Mouse (Mus musculus) stomach, postnatal 0 days (tissue): Measurements from ENCODE around the gene Snx29. TPM values are rescaled to one million over a fixed set of nuclear protein-coding genes. Genes with fewer than 3 reads are reported as not detected.
"Not testable (repeated sequence)": the region's sequence is repeated elsewhere in the genome, so short reads cannot be mapped to it uniquely, and the experiment has no call there.

ENCODE experiments used
- ATAC-seq: fragments of 200-750 bp; cut with Nextera tagmentation; 2 replicates; pipeline ENCODE4 v1.8.0; 2017; ENCODE audit not compliant: low FRiP score, low TSS enrichment
- DNase-seq: peaks from one replicate; pipeline ENCODE4 v3.0.0-alpha.2; 2016; ENCODE audit warnings: low spot score
- H3K27ac ChIP-seq: fragments of 300-500 bp; sonication (generic); replicated peaks from 2 replicates; pipeline ENCODE4 v1.5.1; 2014; ENCODE audit warnings: mild to moderate bottlenecking, control low read depth
- H3K27me3 ChIP-seq: fragments of 300-500 bp; sonication (generic); 2 replicates; pipeline ENCODE4 v1.6.1; 2014; ENCODE audit warnings: low read length; ENCODE audit not compliant: control insufficient read depth, insufficient read depth
- H3K36me3 ChIP-seq: fragments of 300-500 bp; sonication (generic); 2 replicates; pipeline ENCODE4 v1.6.1; 2014; ENCODE audit warnings: low read length, mixed read lengths; ENCODE audit not compliant: control insufficient read depth, insufficient read depth
- H3K4me1 ChIP-seq: fragments of 300-500 bp; sonication (generic); replicated peaks from 2 replicates; pipeline ENCODE4 v1.6.1; 2014; ENCODE audit warnings: antibody characterized with exemption; ENCODE audit not compliant: control insufficient read depth, insufficient read depth
- H3K4me2 ChIP-seq: fragments of 300-500 bp; sonication (generic); replicated peaks from 2 replicates; pipeline ENCODE4 v1.6.1; 2014; ENCODE audit warnings: low read depth, mild to moderate bottlenecking, control low read depth, moderate library complexity
- H3K4me3 ChIP-seq: fragments of 300-500 bp; sonication (generic); 2 replicates; pipeline ENCODE4 v1.5.1; 2014; ENCODE audit warnings: low read depth, low read length, control low read depth
- H3K9ac ChIP-seq: fragments of 300-500 bp; sonication (generic); 2 replicates; pipeline ENCODE4 v1.6.1; 2014; ENCODE audit warnings: mild to moderate bottlenecking, low read length, control low read depth, mixed read lengths
- H3K9me3 ChIP-seq: fragments of 300-500 bp; sonication (generic); 2 replicates; pipeline ENCODE4 v1.6.1; 2016; ENCODE audit warnings: low read length; ENCODE audit not compliant: control insufficient read depth
- CTCF ChIP-seq: IDR thresholded peaks from 2 replicates; pipeline ENCODE4 v1.5.1; 2016; ENCODE audit warnings: antibody characterized with exemption, low read depth, mild to moderate bottlenecking, moderate library complexity
- EP300 ChIP-seq: optimal IDR thresholded peaks from 2 replicates; pipeline ENCODE3; 2016; ENCODE audit warnings: antibody characterized with exemption
- WGBS: fragments of 180-500 bp; shearing (Covaris S2); extraction: QIAGEN DNeasy Blood & Tissue Kit; methylation state at CpG from one replicate; pipeline ENCODE4 v1.1.7; 2014; 5-methylcytosine and 5-hydroxymethylcytosine counted together
- polyA plus RNA-seq: library from polyadenylated mRNA; unstranded; fragments of >200 nt; fragmentation: Nextera tagmentation; extraction: Ambion mirVana; gene quantifications from 2 replicates; pipeline ENCODE4 v1.2.1, GENCODE M21; 2015

Gene Snx29
- polyA plus RNA-seq, 1 experiment from 2014 or later = 4.8 TPM

DNA sequence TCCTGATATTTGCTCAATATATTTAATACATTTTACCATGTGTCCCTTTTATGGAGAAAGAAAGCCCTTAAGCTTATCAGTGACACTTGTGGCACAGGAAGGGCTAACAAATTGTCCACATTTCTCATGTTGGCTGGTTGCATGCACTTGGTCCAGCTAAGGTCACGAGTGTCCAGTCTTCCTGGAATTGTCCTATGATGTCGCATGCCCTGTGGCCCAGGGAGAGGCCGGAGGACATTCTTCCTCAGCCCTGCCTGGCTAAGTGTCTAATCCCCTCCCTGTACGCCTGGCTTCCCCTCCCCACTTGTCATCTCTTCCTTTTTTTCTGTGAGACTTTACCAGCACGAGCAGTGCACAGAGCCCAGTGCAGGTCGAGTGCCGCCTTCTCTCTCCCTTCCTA, 29.2 kb downstream of the Snx29 start:
- H3K36me3 ChIP-seq = peaks cover 2% of the 10 kb centered on the region; the same call in 1 of the 2 replicates
- no peak overlapping the region for H3K4me2 ChIP-seq
- WGBS = 72% methylated on average over 7 of the region's 7 CpGs
- ATAC-seq (no peak), DNase-seq (no peak)
- no peak overlapping the region for H3K9ac ChIP-seq
- H3K27ac ChIP-seq = no peak overlapping the region
- H3K4me3 ChIP-seq = no peak overlapping the region
- H3K27me3 ChIP-seq = no peaks in the 10 kb centered on the region
- TF ChIP-seq EP300 (no peak), CTCF (no peak)
- H3K9me3 ChIP-seq = no peaks in the 10 kb centered on the region
- H3K4me1 ChIP-seq = no peaks in the 10 kb centered on the region

DNA sequence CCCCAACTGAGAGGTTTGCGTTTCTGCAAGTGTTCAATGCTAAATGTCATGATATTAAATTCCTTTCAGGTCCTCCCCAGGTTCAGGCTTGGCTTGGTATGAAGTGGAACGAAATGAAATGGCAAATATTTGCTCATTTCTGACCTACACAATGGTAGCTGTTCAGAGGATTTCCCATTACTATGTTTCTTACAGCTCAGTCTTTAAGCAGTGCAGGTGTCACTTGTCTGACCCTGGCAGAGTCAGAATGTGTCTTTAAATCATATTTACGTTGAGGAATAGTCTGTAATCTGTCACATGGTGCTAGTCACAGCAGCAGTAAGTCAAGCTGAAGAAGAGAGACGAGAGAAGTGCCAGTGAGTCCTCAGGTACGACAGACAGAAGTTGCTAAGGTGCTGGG, 36.5 kb downstream of the Snx29 start:
- DNase-seq = no peak
- 46% methylated on average over 5 of the region's 5 CpGs for WGBS

DNA sequence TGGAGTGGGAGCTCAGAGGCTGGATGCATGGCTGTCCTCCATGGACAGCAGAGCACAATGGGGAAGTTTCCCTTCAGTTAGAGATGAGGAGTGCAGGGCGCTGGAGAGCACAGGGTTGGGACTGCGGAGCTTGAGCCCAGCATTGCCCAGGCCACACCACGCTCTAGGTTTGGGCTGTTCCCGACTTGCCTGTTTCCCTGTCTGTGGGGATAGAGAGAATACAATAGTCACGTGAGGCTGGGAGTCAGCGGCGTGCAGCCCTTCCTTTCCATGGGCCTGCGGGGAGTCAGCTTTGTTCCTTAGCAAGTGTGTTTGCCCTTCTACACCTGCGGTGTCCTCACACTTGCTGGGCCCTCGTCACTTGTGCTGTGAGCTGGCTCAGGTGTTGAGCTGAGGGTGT, 37.2 kb downstream of the Snx29 start:
- TF ChIP-seq CTCF (no peak), EP300 (no peak)
- Histone ChIP-seq H3K36me3 (peaks cover under 1% of the 10 kb centered on the region; the same call in 1 of the 2 replicates), H3K9ac (no peak overlapping the region), H3K4me2 (no peak overlapping the region), H3K27me3 (no peaks in the 10 kb centered on the region), H3K4me3 (no peak overlapping the region), H3K4me1 (no peaks in the 10 kb centered on the region), H3K9me3 (no peaks in the 10 kb centered on the region), H3K27ac (peak overlapping the region; percentile 40; the same call in 1 of the 2 replicates)
- ATAC-seq (peak; percentile 77), DNase-seq (peak; percentile 53)
- 37% methylated on average over 10 of the region's 10 CpGs for WGBS

More for the DNA sequence above, 36.5 kb downstream of the Snx29 start:
- ATAC-seq = no peak
- TF ChIP-seq CTCF (no peak), EP300 (no peak)
- Histone ChIP-seq H3K4me2 (no peak overlapping the region), H3K27ac (peak overlapping the region; percentile 40; the same call in 1 of the 2 replicates), H3K36me3 (peaks cover 2% of the 10 kb centered on the region; the same call in 1 of the 2 replicates), H3K4me1 (no peaks in the 10 kb centered on the region), H3K4me3 (no peak overlapping the region), H3K27me3 (no peaks in the 10 kb centered on the region), H3K9ac (no peak overlapping the region), H3K9me3 (no peaks in the 10 kb centered on the region)

DNA sequence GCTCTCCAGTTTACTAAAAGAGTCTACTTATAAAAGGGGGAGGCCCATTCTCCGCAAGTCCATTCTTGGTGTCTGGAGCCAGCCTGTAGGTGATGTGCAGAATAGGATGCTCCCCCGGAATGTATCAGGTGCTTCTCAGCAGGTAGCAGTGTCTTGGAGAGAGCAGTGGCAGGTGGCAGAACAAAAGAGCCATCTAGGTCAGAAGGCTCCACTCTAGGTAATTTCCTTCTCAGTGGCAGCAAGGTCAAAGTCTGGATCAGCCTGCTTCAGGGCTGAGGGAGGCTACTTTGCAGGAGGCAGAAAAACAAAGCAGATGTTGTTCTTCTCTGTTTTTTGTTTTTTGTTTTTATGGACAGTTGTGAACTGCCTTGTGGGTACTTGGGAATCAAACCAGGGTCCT, 37.9 kb downstream of the Snx29 start:
- not testable (repeated sequence) for H3K27me3 ChIP-seq, ATAC-seq, H3K27ac ChIP-seq, DNase-seq, H3K4me2 ChIP-seq, H3K9me3 ChIP-seq, H3K4me1 ChIP-seq, H3K9ac ChIP-seq, H3K4me3 ChIP-seq, H3K36me3 ChIP-seq
- 82% methylated on average over 2 of the region's 2 CpGs for WGBS

DNA sequence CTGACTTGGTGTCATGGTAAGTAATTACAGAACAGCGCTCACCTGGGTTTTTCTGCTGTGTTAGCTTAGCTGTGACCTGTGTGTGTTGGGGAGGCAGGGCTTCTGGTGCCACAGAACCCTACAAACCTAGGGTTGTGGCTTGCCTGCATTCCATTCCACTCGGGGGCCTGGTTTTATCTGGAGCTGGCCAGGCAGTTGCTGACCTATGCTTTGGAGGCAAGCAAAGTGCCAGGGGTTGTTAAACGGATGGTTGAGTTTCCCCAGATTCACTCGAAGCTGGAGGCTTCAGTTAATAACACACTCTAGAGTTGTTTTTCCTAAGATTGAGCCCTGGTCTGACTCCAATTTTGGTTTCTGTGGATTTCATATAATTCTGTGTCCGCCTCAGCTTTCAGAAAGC, 42.9 kb downstream of the Snx29 start:
- peak; percentile 20 for DNase-seq
- no peak for TF ChIP-seq EP300
- TF ChIP-seq CTCF = no peak
- 52% methylated on average over 5 of the region's 5 CpGs for WGBS
- 0 out of 2 replicates have a peak, but pooled peaks have one; percentile 24 for ATAC-seq
- H3K27ac ChIP-seq = no peak overlapping the region
- H3K4me3 ChIP-seq = no peak overlapping the region
- no peaks in the 10 kb centered on the region for H3K36me3 ChIP-seq
- H3K27me3 ChIP-seq = no peaks in the 10 kb centered on the region
- no peak overlapping the region for H3K4me2 ChIP-seq
- H3K4me1 ChIP-seq = no peaks in the 10 kb centered on the region
- H3K9me3 ChIP-seq = no peaks in the 10 kb centered on the region
- H3K9ac ChIP-seq = no peak overlapping the region

DNA sequence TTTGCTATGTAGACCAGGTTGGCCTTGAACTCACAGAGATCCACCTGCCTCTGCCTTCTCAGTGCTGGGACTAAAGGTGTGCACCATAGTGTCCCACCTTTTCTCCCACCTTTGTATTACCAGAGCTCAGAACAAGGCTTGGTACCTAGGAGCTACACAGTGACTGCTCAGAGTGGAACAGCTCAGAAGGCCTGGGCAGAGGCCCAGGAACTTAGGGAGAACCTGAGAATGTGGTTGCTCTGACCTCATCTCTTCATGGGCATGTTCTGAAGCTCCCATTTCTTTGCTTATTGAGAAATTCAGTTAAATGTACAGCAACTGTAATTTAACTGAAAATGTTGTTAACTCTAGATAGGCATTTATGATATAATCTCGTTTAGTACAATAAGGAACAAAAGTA, 44.1 kb downstream of the Snx29 start:
- TF ChIP-seq EP300 (no peak), CTCF (no peak)
- DNase-seq (no peak), ATAC-seq (no peak)
- H3K4me3 ChIP-seq = no peak overlapping the region
- 72% methylated on average over 1 of the region's 1 CpGs for WGBS
- H3K4me1 ChIP-seq = no peaks in the 10 kb centered on the region
- H3K27me3 ChIP-seq = no peaks in the 10 kb centered on the region
- H3K4me2 ChIP-seq = no peak overlapping the region
- no peaks in the 10 kb centered on the region for H3K36me3 ChIP-seq
- no peak overlapping the region for H3K27ac ChIP-seq
- no peak overlapping the region for H3K9ac ChIP-seq
- no peaks in the 10 kb centered on the region for H3K9me3 ChIP-seq
